ENCODE assay signal across 32 mouse cellular contexts in the genomic region with DNA sequence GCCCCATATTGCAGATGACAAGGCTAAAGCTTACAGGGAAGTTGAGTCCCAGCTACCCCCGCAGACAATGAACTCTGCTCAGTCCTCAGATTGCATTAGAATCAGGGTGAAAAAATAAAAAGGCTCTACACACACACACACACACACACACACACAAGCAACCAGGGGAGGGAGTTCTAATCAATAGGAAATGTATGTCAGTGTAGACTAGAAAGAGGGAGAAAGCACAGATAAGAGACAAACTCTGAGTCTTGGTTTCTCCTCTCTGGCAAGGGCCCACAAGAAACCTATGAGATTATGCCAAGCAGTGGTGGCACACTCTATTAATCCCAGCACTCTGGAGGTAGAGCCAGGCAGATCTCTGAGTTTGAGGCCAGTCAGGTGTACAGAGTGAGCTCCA.
"Had no signal": no experiment of that assay in that cellular context is flagged by ENCODE, and none has a peak within 500 bp of the region (broad histone marks: within the 10 kb centered on the region; RNA-seq: fewer than 3 reads in every experiment).

No protein-coding gene starts in this region.

- H3K9ac ChIP-seq: limb, embryonic 12.5 days; limb, embryonic 13.5 days; limb, embryonic 15.5 days; liver, embryonic 12.5 days; liver, embryonic 13.5 days; liver, embryonic 14.5 days; liver, embryonic 15.5 days; liver, postnatal 0 days; lung, embryonic 14.5 days; lung, embryonic 15.5 days; midbrain, embryonic 12.5 days; midbrain, embryonic 13.5 days; midbrain, embryonic 15.5 days; neural tube, embryonic 12.5 days; neural tube, embryonic 13.5 days had no signal

- H3K4me2 ChIP-seq: limb, embryonic 12.5 days; limb, embryonic 13.5 days; limb, embryonic 15.5 days; liver, embryonic 11.5 days; liver, embryonic 12.5 days; liver, embryonic 13.5 days; liver, embryonic 15.5 days; lung, embryonic 14.5 days; lung, embryonic 15.5 days; midbrain, embryonic 11.5 days; midbrain, embryonic 12.5 days; midbrain, embryonic 13.5 days; midbrain, embryonic 15.5 days; neural tube, embryonic 12.5 days; neural tube, embryonic 13.5 days had no signal

- H3K4me3 ChIP-seq: limb, embryonic 10.5 days; limb, embryonic 12.5 days; limb, embryonic 13.5 days; limb, embryonic 15.5 days; liver, embryonic 12.5 days; liver, embryonic 13.5 days; liver, embryonic 15.5 days; lung, embryonic 15.5 days; megakaryocyte, embryonic 14.5 days; midbrain, embryonic 10.5 days; midbrain, embryonic 12.5 days; midbrain, embryonic 13.5 days; midbrain, embryonic 15.5 days; myocyte; neural tube, embryonic 12.5 days; neural tube, embryonic 13.5 days had no signal

- H3K36me3 ChIP-seq: limb, embryonic 10.5 days; limb, embryonic 12.5 days; limb, embryonic 13.5 days; limb, embryonic 15.5 days; liver, embryonic 12.5 days; liver, embryonic 13.5 days; liver, embryonic 15.5 days; lung, embryonic 15.5 days; midbrain, embryonic 10.5 days; midbrain, embryonic 12.5 days; midbrain, embryonic 13.5 days; midbrain, embryonic 15.5 days; neural tube, embryonic 12.5 days; neural tube, embryonic 13.5 days had no signal

- H3K27ac ChIP-seq: limb, embryonic 10.5 days; limb, embryonic 12.5 days; limb, embryonic 13.5 days; limb, embryonic 15.5 days; liver, embryonic 12.5 days; liver, embryonic 13.5 days; liver, embryonic 14.5 days; liver, embryonic 15.5 days; lung, embryonic 15.5 days; macrophage; midbrain, embryonic 10.5 days; midbrain, embryonic 12.5 days; midbrain, embryonic 13.5 days; midbrain, embryonic 15.5 days; neural tube, embryonic 12.5 days; neural tube, embryonic 13.5 days had no signal

- DNase-seq: left cerebral cortex, postnatal 4 days; liver; liver, embryonic 13.5 days; liver, postnatal 0 days; lung, adult 18-20 months; lung, adult 2 months; lung, embryonic 14.5 days; lung, postnatal 10 days; lung, postnatal 14 days; lung, postnatal 36 days; midbrain, embryonic 14.5 days had no signal

- ATAC-seq: liver, embryonic 12.5 days; liver, postnatal 0 days; lung, postnatal 0 days; midbrain, embryonic 13.5 days; midbrain, embryonic 15.5 days; midbrain, embryonic 16.5 days had no signal

- H3K9me3 ChIP-seq: limb, embryonic 10.5 days; limb, embryonic 12.5 days; limb, embryonic 13.5 days; limb, embryonic 15.5 days; liver, embryonic 12.5 days; liver, embryonic 13.5 days; liver, embryonic 15.5 days; lung, embryonic 15.5 days; megakaryocyte, embryonic 14.5 days; midbrain, embryonic 10.5 days; midbrain, embryonic 12.5 days; midbrain, embryonic 13.5 days; midbrain, embryonic 15.5 days; neural tube, embryonic 12.5 days; neural tube, embryonic 13.5 days had no signal

- H3K27me3 ChIP-seq: liver, embryonic 13.5 days; liver, embryonic 15.5 days; lung, embryonic 15.5 days; midbrain, embryonic 13.5 days; midbrain, embryonic 15.5 days had no signal
